Mouse (Mus musculus): Measurements from ENCODE around the gene Sun3. TPM values are rescaled to one million over a fixed set of nuclear protein-coding genes. Genes with fewer than 3 reads are reported as not detected.

Gene Sun3
- polyA plus RNA-seq (2014; fragmentation: Nextera tagmentation; extraction: Ambion mirVana): not detected in 2 replicates

DNA sequence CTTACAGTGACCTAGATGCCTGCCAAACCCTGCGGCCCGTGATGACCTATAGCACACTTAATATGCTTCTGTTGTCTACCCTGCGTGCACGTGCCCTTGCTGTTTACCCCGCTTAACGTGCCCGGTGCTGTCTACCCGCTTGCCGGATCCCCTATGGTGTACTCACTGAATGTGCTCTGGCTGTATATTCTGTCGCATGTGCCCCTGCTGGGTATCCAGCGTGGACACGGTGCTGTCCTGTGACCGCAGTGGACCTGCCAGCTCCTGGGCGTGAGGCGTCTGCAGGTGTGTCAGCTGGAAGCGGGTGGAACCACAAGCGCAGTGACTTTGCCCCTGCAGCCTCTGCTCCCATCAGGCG lies at the start of gene Sun3:
Gene Sun3, minus strand, starts transcription at position 289 of the 358 bp plus-strand sequence.
- peak within 1 kb of the TSS; percentile 91 for H3K4me2 ChIP-seq
- peaks cover 20% of the 10 kb centered on the region for H3K27me3 ChIP-seq (replicated peaks; ENCODE audit: control insufficient read depth, insufficient read depth, low read length)
- H3K27ac ChIP-seq (ENCODE audit: low read depth, low read length): no peak within 1 kb of the TSS
- H3K9ac ChIP-seq (ENCODE audit: low read depth, low read length): peak within 1 kb of the TSS; percentile 27; the same call in 1 of the 2 replicates
- H3K4me3 ChIP-seq (ENCODE audit: low read depth, low read length): peak within 1 kb of the TSS; percentile 57
- DNase-seq (ENCODE audit: low spot score) (no peak), ATAC-seq (replicated peaks; ENCODE audit: low FRiP score) (peak; percentile 72)
- 2% methylated on average over 18 of the region's 18 CpGs for WGBS
- no peaks in the 10 kb centered on the region for H3K36me3 ChIP-seq (ENCODE audit: control insufficient read depth, insufficient read depth, low read length)
- H3K9me3 ChIP-seq (ENCODE audit: control insufficient read depth, low read length): no peaks in the 10 kb centered on the region
- H3K4me1 ChIP-seq (replicated peaks; ENCODE audit: control insufficient read depth, insufficient read depth, low read length): no peaks in the 10 kb centered on the region

DNA sequence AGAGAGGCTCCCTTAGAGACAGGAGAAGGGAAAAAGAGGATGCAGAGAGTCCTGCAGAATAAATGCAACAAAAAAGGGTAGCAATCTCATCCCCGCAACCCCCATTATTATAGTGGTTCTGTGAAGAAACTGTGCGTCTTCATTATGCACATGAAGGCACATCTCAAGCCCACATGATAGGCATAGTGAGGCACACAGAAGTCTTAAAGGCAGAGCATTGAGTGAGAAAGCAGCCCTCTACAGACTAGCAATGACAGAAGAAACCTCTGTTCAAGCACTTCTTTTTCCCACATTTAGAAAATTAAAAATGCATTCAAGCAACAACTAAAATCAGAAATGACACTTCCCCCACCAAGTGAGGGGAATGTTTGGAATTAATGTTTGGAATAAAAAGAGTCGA lies 27.7 kb upstream of the Sun3 start:
- no peak for ATAC-seq (replicated peaks; ENCODE audit: low FRiP score)
- H3K4me1 ChIP-seq (replicated peaks; ENCODE audit: control insufficient read depth, insufficient read depth, low read length): no peaks in the 10 kb centered on the region
- no peak overlapping the region for H3K27ac ChIP-seq (ENCODE audit: low read depth, low read length)
- H3K27me3 ChIP-seq (replicated peaks; ENCODE audit: control insufficient read depth, insufficient read depth, low read length): no peaks in the 10 kb centered on the region
- H3K9me3 ChIP-seq (ENCODE audit: control insufficient read depth, low read length): no peaks in the 10 kb centered on the region
- no peak for DNase-seq (ENCODE audit: low spot score)
- H3K4me2 ChIP-seq: no peak overlapping the region
- no peak overlapping the region for H3K4me3 ChIP-seq (ENCODE audit: low read depth, low read length)
- no peak overlapping the region for H3K9ac ChIP-seq (ENCODE audit: low read depth, low read length)
- H3K36me3 ChIP-seq (ENCODE audit: control insufficient read depth, insufficient read depth, low read length): no peaks in the 10 kb centered on the region
- WGBS: 88% methylated on average over 3 of the region's 3 CpGs

DNA sequence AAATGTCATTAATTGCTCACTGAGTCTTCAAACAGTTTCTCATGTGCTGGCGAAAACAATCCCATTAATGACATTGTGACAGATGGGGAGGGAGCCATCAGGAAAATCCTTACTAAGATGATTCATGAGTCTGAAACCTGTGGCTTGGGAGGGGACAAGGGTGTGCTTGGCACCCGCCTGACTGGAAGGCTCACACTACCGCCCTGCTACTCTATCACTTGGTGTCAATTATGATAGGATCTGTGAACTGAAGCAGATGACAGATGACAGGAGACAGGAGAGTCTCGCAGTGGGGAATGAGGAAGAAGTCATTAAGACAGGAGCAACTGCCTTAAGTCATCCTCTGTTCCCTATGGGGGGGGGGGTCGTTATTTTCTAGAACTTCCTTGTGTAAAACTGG lies 11.7 kb upstream of the Sun3 start:
- no peak overlapping the region for H3K4me3 ChIP-seq (ENCODE audit: low read depth, low read length)
- H3K4me2 ChIP-seq: no peak overlapping the region
- ATAC-seq (replicated peaks; ENCODE audit: low FRiP score) (no peak), DNase-seq (ENCODE audit: low spot score) (no peak)
- no peaks in the 10 kb centered on the region for H3K36me3 ChIP-seq (ENCODE audit: control insufficient read depth, insufficient read depth, low read length)
- H3K4me1 ChIP-seq (replicated peaks; ENCODE audit: control insufficient read depth, insufficient read depth, low read length): no peaks in the 10 kb centered on the region
- H3K27me3 ChIP-seq (replicated peaks; ENCODE audit: control insufficient read depth, insufficient read depth, low read length): no peaks in the 10 kb centered on the region
- no peak overlapping the region for H3K9ac ChIP-seq (ENCODE audit: low read depth, low read length)
- 34% methylated on average over 5 of the region's 5 CpGs for WGBS
- H3K27ac ChIP-seq (ENCODE audit: low read depth, low read length): no peak overlapping the region
- H3K9me3 ChIP-seq (ENCODE audit: control insufficient read depth, low read length): no peaks in the 10 kb centered on the region

DNA sequence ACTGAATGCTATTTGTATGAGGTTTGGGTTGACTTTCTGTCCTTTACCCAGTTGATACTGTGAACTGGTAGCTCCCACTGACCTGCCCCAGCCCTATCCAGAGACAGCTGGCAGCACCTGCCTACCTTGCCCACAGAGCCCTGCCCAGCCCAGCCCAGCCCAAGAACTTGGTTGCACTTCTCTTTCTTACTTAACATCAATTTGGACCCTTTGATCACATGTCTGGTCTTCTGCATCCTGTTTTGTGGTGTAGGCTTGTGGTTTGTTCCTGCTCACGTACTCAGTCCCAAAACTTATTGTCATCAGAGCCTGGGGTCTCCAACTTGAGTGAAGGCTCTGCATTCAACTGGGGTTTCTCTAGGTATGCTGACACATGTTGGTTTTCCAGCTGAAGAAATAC lies 11.2 kb upstream of the Sun3 start:
- Histone ChIP-seq H3K9ac (ENCODE audit: low read depth, low read length) (no peak overlapping the region), H3K4me3 (ENCODE audit: low read depth, low read length) (no peak overlapping the region), H3K27me3 (replicated peaks; ENCODE audit: control insufficient read depth, insufficient read depth, low read length) (no peaks in the 10 kb centered on the region), H3K27ac (ENCODE audit: low read depth, low read length) (no peak overlapping the region), H3K9me3 (ENCODE audit: control insufficient read depth, low read length) (no peaks in the 10 kb centered on the region), H3K4me1 (replicated peaks; ENCODE audit: control insufficient read depth, insufficient read depth, low read length) (no peaks in the 10 kb centered on the region), H3K36me3 (ENCODE audit: control insufficient read depth, insufficient read depth, low read length) (no peaks in the 10 kb centered on the region), H3K4me2 (no peak overlapping the region)
- DNase-seq (ENCODE audit: low spot score): no peak
- ATAC-seq (replicated peaks; ENCODE audit: low FRiP score): no peak
- WGBS: 32% methylated on average over 1 of the region's 1 CpGs

DNA sequence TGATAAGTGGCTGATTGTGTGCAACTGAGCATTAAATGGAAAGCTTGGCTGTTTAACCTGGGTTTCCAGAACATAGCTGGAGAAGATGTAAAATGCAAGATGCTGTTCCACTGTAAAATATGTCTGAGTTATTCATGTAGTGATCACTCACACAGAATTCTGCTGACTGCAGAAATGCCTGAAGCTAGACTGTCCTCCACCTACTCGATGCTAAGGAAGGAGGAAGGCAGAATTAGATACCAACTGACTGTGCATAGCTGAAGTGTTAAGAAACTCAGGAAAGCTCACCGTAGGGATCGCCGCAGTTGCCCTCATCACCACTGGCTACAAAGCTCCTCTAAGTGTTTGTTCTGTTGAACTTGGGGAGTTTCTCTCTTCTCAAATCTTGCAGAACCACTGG lies 8.9 kb upstream of the Sun3 start:
- WGBS: 77% methylated on average over 4 of the region's 4 CpGs

DNA sequence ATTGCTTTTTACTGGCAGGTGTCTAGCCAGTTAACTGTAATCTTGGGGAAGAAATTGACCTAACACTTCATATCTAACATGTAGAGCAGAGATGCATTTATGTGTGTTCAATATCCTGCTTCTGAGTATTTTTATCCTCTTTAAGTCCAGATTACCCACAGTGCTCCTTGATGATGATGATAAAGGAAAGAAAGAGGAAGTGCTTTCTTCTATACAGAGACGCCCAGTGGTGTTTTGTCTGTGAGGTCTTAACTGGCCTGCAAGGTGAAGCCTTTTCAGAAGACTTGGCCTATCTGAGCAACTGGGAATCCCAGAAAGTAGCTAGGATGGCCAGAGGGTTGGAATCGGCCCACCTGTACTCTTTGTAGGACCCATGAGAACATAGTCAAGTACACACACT lies 8.1 kb upstream of the Sun3 start:
- ATAC-seq (replicated peaks; ENCODE audit: low FRiP score): no peak
- no peaks in the 10 kb centered on the region for H3K9me3 ChIP-seq (ENCODE audit: control insufficient read depth, low read length)

More for the DNA sequence above, 8.9 kb upstream of the Sun3 start:
- ATAC-seq (replicated peaks; ENCODE audit: low FRiP score) (no peak), DNase-seq (ENCODE audit: low spot score) (no peak)
- Histone ChIP-seq H3K4me3 (ENCODE audit: low read depth, low read length) (no peak overlapping the region), H3K4me2 (no peak overlapping the region), H3K4me1 (replicated peaks; ENCODE audit: control insufficient read depth, insufficient read depth, low read length) (no peaks in the 10 kb centered on the region), H3K36me3 (ENCODE audit: control insufficient read depth, insufficient read depth, low read length) (no peaks in the 10 kb centered on the region), H3K9me3 (ENCODE audit: control insufficient read depth, low read length) (no peaks in the 10 kb centered on the region), H3K27ac (ENCODE audit: low read depth, low read length) (no peak overlapping the region), H3K27me3 (replicated peaks; ENCODE audit: control insufficient read depth, insufficient read depth, low read length) (no peaks in the 10 kb centered on the region), H3K9ac (ENCODE audit: low read depth, low read length) (no peak overlapping the region)

DNA sequence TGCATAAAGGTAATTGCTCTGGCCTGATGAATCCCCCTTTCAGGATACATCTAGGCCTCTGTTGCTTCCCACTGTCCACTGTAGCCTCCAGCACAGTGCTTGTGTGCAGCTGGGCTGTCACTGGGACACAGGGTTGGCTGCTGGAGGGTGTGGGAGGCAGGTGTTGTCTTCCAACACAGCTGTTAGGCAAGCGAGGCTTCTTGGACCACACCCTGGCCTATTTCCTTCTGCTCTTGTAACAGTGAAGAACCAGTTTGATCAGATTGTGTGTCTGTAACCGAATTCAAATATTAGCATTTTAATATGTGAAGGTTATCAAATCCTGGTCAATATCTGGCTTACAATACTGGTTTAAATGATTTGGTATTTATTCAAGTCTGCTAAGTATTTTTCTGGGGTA lies 3.1 kb upstream of the Sun3 start:
- H3K27ac ChIP-seq (ENCODE audit: low read depth, low read length): no peak overlapping the region
- H3K4me2 ChIP-seq: no peak overlapping the region
- H3K4me1 ChIP-seq (replicated peaks; ENCODE audit: control insufficient read depth, insufficient read depth, low read length): no peaks in the 10 kb centered on the region
- 44% methylated on average over 2 of the region's 2 CpGs for WGBS
- H3K27me3 ChIP-seq (replicated peaks; ENCODE audit: control insufficient read depth, insufficient read depth, low read length): peaks cover 20% of the 10 kb centered on the region
- no peaks in the 10 kb centered on the region for H3K36me3 ChIP-seq (ENCODE audit: control insufficient read depth, insufficient read depth, low read length)
- no peaks in the 10 kb centered on the region for H3K9me3 ChIP-seq (ENCODE audit: control insufficient read depth, low read length)
- DNase-seq (ENCODE audit: low spot score) (no peak), ATAC-seq (replicated peaks; ENCODE audit: low FRiP score) (no peak)
- no peak overlapping the region for H3K4me3 ChIP-seq (ENCODE audit: low read depth, low read length)
- no peak overlapping the region for H3K9ac ChIP-seq (ENCODE audit: low read depth, low read length)

More for the DNA sequence above, 8.1 kb upstream of the Sun3 start:
- DNase-seq (ENCODE audit: low spot score): no peak
- Histone ChIP-seq H3K4me2 (no peak overlapping the region), H3K27ac (ENCODE audit: low read depth, low read length) (no peak overlapping the region), H3K4me3 (ENCODE audit: low read depth, low read length) (no peak overlapping the region), H3K9ac (ENCODE audit: low read depth, low read length) (no peak overlapping the region), H3K36me3 (ENCODE audit: control insufficient read depth, insufficient read depth, low read length) (no peaks in the 10 kb centered on the region), H3K4me1 (replicated peaks; ENCODE audit: control insufficient read depth, insufficient read depth, low read length) (no peaks in the 10 kb centered on the region), H3K27me3 (replicated peaks; ENCODE audit: control insufficient read depth, insufficient read depth, low read length) (no peaks in the 10 kb centered on the region)
- WGBS: 54% methylated on average over 2 of the region's 2 CpGs

DNA sequence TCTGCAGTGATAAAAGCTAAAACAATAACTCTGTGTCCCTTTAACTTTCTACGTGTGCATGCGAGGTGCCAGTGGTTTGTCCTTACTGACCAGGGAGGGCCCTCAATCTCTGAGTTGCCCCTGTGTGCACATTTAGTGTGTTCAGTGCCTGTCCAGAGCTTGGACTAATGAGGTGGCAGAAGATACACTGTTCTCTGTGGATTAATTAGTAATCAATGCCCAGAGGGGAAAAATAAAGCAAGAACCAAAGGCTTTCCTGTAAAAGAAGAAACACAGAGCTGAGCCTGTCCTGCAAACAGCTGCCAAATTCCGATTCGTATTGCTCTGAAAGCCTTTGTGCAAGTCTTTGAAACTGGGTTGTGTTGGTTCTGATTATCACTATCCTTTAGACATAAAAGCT lies 1.4 kb upstream of the Sun3 start:
- Histone ChIP-seq H3K4me2 (no peak overlapping the region), H3K27ac (ENCODE audit: low read depth, low read length) (no peak overlapping the region), H3K9ac (ENCODE audit: low read depth, low read length) (no peak overlapping the region), H3K4me1 (replicated peaks; ENCODE audit: control insufficient read depth, insufficient read depth, low read length) (no peaks in the 10 kb centered on the region), H3K27me3 (replicated peaks; ENCODE audit: control insufficient read depth, insufficient read depth, low read length) (peaks cover 20% of the 10 kb centered on the region), H3K36me3 (ENCODE audit: control insufficient read depth, insufficient read depth, low read length) (no peaks in the 10 kb centered on the region), H3K9me3 (ENCODE audit: control insufficient read depth, low read length) (no peaks in the 10 kb centered on the region), H3K4me3 (ENCODE audit: low read depth, low read length) (no peak overlapping the region)
- DNase-seq (ENCODE audit: low spot score) (no peak), ATAC-seq (replicated peaks; ENCODE audit: low FRiP score) (no peak)
- 83% methylated on average over 4 of the region's 4 CpGs for WGBS

DNA sequence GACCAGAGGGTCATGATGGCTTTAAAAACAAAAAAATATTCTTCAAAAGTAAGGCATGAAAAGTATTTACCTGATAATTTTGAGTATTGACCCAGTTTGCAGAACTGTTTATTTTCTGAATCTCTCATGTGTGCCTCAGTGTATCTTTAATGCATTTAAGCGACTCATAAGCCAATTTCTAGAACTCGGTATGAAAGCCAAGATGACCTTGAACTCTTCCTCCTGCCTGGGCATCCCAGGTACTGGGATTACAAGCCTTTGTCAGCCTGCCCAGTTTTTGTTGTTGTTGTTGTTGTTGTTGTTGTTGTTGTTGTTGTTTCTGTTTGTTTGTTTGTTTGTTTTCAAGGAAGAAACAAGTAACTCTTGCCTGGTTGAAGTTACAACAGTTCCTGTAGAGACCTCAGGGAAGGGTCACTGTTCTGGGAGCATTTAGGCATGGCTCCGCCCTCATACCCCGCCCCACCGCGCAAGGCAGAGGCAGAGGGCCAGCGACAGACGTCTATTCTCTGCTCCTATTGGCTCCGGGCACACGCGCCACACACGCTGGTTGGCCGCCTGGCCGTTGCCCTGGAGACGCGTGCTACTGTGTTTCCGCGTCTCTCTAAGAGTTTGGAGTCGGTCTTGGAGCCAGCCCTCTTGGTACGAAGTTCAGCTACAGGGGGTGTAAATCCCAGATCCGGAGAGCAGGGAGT lies 634 bp downstream of the Sun3 start, which contains the start of gene Gm11992:
Gene Gm11992, plus strand, starts transcription at position 584 of the 692 bp plus-strand sequence.
- peak; percentile 76 for DNase-seq (ENCODE audit: low spot score)
- Histone ChIP-seq H3K36me3 (ENCODE audit: control insufficient read depth, insufficient read depth, low read length) (no peaks in the 10 kb centered on the region), H3K4me3 (ENCODE audit: low read depth, low read length) (peak within 1 kb of the TSS; percentile 57), H3K4me2 (peak within 1 kb of the TSS; percentile 91), H3K9me3 (ENCODE audit: control insufficient read depth, low read length) (no peaks in the 10 kb centered on the region), H3K4me1 (replicated peaks; ENCODE audit: control insufficient read depth, insufficient read depth, low read length) (no peaks in the 10 kb centered on the region), H3K27me3 (replicated peaks; ENCODE audit: control insufficient read depth, insufficient read depth, low read length) (peaks cover 20% of the 10 kb centered on the region), H3K27ac (ENCODE audit: low read depth, low read length) (no peak within 1 kb of the TSS), H3K9ac (ENCODE audit: low read depth, low read length) (peak within 1 kb of the TSS; percentile 27; the same call in 1 of the 2 replicates)
- 5% methylated on average over 21 of the region's 21 CpGs for WGBS
- ATAC-seq (replicated peaks; ENCODE audit: low FRiP score): peak; percentile 100

Measured in liver, embryonic 11.5 days (tissue).